Mouse (Mus musculus) Muller cell, postnatal 12 days (primary cell): ENCODE results near the gene Slc30a2.
"Not testable (repeated sequence)": the region's sequence is repeated elsewhere in the genome, so short reads cannot be mapped to it uniquely, and the experiment has no call there.

Experiments used
- DNase-seq: peaks from one replicate; pipeline ENCODE4 v3.0.0-alpha.2; 2015; ENCODE audit errors: inconsistent ontology term

Slc30a2 gene

GRCm38 (mm10) chr4:134343071-134344031, at the start of gene Slc30a2:
Slc30a2 (plus strand) TSS chr4:134343181.
- no peak for DNase-seq

GRCm38 (mm10) chr4:134293692-134294163, 49.3 kb upstream of the Slc30a2 start:
- DNase-seq, result no peak

- not testable (repeated sequence) for DNase-seq
Observed at GRCm38 (mm10) chr4:134296096-134296495, 46.9 kb upstream of the Slc30a2 start.

GRCm38 (mm10) chr4:134296523-134296922, 46.5 kb upstream of the Slc30a2 start:
- no peak for DNase-seq

- DNase-seq, result no peak
Observed at GRCm38 (mm10) chr4:134297369-134297768, 45.6 kb upstream of the Slc30a2 start.

- DNase-seq, result no peak
Observed at GRCm38 (mm10) chr4:134298626-134299497, 44.1 kb upstream of the Slc30a2 start.

GRCm38 (mm10) chr4:134299498-134299810, 43.5 kb upstream of the Slc30a2 start:
- no peak for DNase-seq

GRCm38 (mm10) chr4:134300316-134300715, 42.7 kb upstream of the Slc30a2 start:
- DNase-seq, result no peak

GRCm38 (mm10) chr4:134302084-134302483, 40.9 kb upstream of the Slc30a2 start:
- DNase-seq, result no peak

- no peak for DNase-seq
Observed at GRCm38 (mm10) chr4:134306963-134307362, 36.0 kb upstream of the Slc30a2 start.

GRCm38 (mm10) chr4:134307367-134308072, 35.5 kb upstream of the Slc30a2 start:
- DNase-seq, result peak; percentile 18

GRCm38 (mm10) chr4:134310106-134310505, 32.9 kb upstream of the Slc30a2 start:
- no peak for DNase-seq

- DNase-seq, result no peak
Observed at GRCm38 (mm10) chr4:134310656-134311055, 32.3 kb upstream of the Slc30a2 start.

- DNase-seq, result no peak
Observed at GRCm38 (mm10) chr4:134311784-134312183, 31.2 kb upstream of the Slc30a2 start.

GRCm38 (mm10) chr4:134312341-134312740, 30.6 kb upstream of the Slc30a2 start:
- no peak for DNase-seq

GRCm38 (mm10) chr4:134312901-134313300, 30.1 kb upstream of the Slc30a2 start:
- DNase-seq, result no peak

- no peak for DNase-seq
Observed at GRCm38 (mm10) chr4:134314081-134314655, 28.8 kb upstream of the Slc30a2 start.

- DNase-seq, result no peak
Observed at GRCm38 (mm10) chr4:134314876-134315275, 28.1 kb upstream of the Slc30a2 start, which contains the start of gene Trim63. Trim63 (plus strand) TSS chr4:134315120.

- DNase-seq, result no peak
Observed at GRCm38 (mm10) chr4:134315470-134315869, 27.5 kb upstream of the Slc30a2 start.

GRCm38 (mm10) chr4:134316390-134316789, 26.6 kb upstream of the Slc30a2 start:
- no peak for DNase-seq

GRCm38 (mm10) chr4:134319074-134319473, 23.9 kb upstream of the Slc30a2 start:
- no peak for DNase-seq
